Mouse (Mus musculus) CD4-positive, CD25-positive, alpha-beta regulatory T cell, adult 2 months (primary cell): Measurements from ENCODE around the gene Snrpg.
"Not testable (repeated sequence)": the region's sequence is repeated elsewhere in the genome, so short reads cannot be mapped to it uniquely, and the experiment has no call there.

Experiments used
- DNase-seq: peaks from one replicate; pipeline ENCODE4 v3.0.0-alpha.2; 2012; ENCODE audit warnings: low read depth, low spot score

Gene Snrpg

GRCm38 (mm10) chr6:86366853-86367249 lies 4.3 kb upstream of the Snrpg start:
- DNase-seq, result no peak

- DNase-seq, result no peak
Observed at GRCm38 (mm10) chr6:86368479-86368878, 2.6 kb upstream of the Snrpg start.

GRCm38 (mm10) chr6:86370093-86370713 lies 901 bp upstream of the Snrpg start:
- peak; percentile 72 for DNase-seq

- DNase-seq, result peak; percentile 97
Observed at GRCm38 (mm10) chr6:86371340-86371911, 322 bp downstream of the Snrpg start.

- DNase-seq, result peak; percentile 18
Observed at GRCm38 (mm10) chr6:86371950-86372516, 929 bp downstream of the Snrpg start.

GRCm38 (mm10) chr6:86373556-86373955 lies 2.5 kb downstream of the Snrpg start:
- DNase-seq, result no peak

GRCm38 (mm10) chr6:86378341-86378740 lies 7.2 kb downstream of the Snrpg start:
- no peak for DNase-seq

GRCm38 (mm10) chr6:86380112-86380511 lies 9.0 kb downstream of the Snrpg start:
- DNase-seq, result not testable (repeated sequence)

- no peak for DNase-seq
Observed at GRCm38 (mm10) chr6:86382551-86382950, 11.4 kb downstream of the Snrpg start.

- DNase-seq, result no peak
Observed at GRCm38 (mm10) chr6:86383370-86383769, 12.3 kb downstream of the Snrpg start.

GRCm38 (mm10) chr6:86384692-86385091 lies 13.6 kb downstream of the Snrpg start:
- DNase-seq, result no peak

- DNase-seq, result no peak
Observed at GRCm38 (mm10) chr6:86385362-86386104, 14.4 kb downstream of the Snrpg start.

- DNase-seq, result no peak
Observed at GRCm38 (mm10) chr6:86387313-86387712, 16.2 kb downstream of the Snrpg start.

GRCm38 (mm10) chr6:86388461-86388860 lies 17.4 kb downstream of the Snrpg start:
- DNase-seq, result no peak

- peak; percentile 50 for DNase-seq
Observed at GRCm38 (mm10) chr6:86391326-86391725, 20.2 kb downstream of the Snrpg start.

GRCm38 (mm10) chr6:86393187-86393586 lies 22.1 kb downstream of the Snrpg start:
- DNase-seq, result no peak

GRCm38 (mm10) chr6:86394078-86394720 lies 23.1 kb downstream of the Snrpg start:
- no peak for DNase-seq

GRCm38 (mm10) chr6:86395021-86395420 lies 23.9 kb downstream of the Snrpg start:
- no peak for DNase-seq

GRCm38 (mm10) chr6:86395969-86396368 lies 24.9 kb downstream of the Snrpg start:
- DNase-seq, result no peak

GRCm38 (mm10) chr6:86396581-86397256 lies 25.6 kb downstream of the Snrpg start, which contains the start of gene Pcyox1:
Gene Pcyox1, minus strand, starts transcription at chr6:86397154.
- DNase-seq, result peak; percentile 89

GRCm38 (mm10) chr6:86397257-86397980 lies 26.3 kb downstream of the Snrpg start:
- no peak for DNase-seq
